Mouse (Mus musculus) gastrocnemius, adult 8-10 months (tissue): Measurements from ENCODE around the gene Nupr1. TPM values are rescaled to one million over a fixed set of nuclear protein-coding genes. Genes with fewer than 3 reads are reported as not detected.
A peak's percentile ranks its signal among the peaks of the same experiment; 100 is the strongest.

Source experiments
- DNase-seq, 2 experiments: peaks; one replicate each; pipeline ENCODE4 v3.0.0; 2022; ENCODE audit warnings: low spot score in 2 of 2
- total RNA-seq, 4 experiments: library from RNA; stranded (reverse); gene quantifications; 2 replicates each; pipeline ENCODE4 v1.2.4; 2022

Gene Nupr1
- 1 to 10 TPM; 3.5 to 6.7 (median 4.7) TPM for total RNA-seq

- DNase-seq = no peak
Measured at GRCm38 (mm10) chr7:126630824-126631518, at the start of gene Nupr1. Nupr1 (minus strand) TSS chr7:126630861.

GRCm38 (mm10) chr7:126679683-126680082 lies 49.0 kb upstream of the Nupr1 start:
- DNase-seq = no peak

DNA sequence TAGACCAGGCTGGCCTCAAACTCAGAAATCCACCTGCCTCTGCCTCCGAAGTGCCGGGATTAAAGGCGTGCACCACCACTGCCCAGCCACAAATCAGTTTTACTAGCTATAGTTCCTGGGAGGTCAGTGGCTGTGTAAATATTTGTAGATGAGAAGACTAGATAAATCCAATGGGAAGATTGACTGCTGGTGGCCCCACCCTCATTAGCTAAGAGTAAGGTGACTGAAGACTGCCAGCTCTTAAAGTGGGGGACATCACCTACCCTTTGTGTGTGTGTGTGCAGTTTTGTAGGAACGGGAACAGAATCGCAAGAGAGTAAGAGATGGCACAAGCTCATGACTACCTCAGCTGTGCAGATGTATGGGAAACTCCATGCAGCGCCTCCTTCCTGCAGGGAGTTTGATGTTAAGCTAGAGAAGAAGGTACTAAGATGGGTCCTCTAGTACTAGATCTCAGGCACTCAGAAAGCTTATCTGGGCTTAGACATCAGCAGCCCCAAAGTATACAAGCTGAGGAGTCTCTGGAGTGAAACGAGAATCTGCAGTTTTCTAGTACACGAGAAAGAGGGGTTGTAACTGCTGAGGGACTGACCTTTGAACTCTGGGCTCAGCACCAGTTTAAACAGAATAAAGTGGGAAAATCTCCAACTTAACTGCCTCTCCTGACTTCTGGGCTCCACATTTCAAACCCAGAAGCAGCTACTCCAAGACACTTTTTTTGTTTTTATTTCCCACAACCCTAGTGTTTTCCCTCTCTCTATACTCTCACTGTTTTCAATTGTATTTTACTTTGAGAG lies 48.1 kb upstream of the Nupr1 start:
- DNase-seq = no peak

GRCm38 (mm10) chr7:126676631-126677220 lies 46.1 kb upstream of the Nupr1 start:
- DNase-seq = no peak

DNA sequence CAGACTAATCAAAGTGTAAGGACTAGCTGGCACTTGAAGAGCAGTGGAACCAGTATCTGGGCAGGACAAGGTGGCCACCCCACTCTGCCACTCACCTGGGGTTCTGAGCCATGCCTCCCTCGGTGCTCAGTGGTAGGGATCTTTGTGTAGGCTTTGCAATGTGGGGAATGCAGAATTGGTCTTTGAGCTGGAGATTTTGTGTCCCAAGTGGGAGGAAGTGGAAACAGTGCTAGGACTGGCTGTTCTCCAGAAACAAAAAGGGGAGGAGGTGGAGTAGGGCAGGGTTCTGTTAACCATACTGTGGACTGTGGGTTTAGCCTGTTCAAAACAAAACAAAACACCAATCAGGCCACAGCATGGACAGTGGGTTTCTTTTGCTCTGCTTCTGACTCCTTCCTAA lies 45.5 kb upstream of the Nupr1 start, which contains the start of gene Sult1a1:
TSS of gene Sult1a1 (minus strand) at position 226 of the 400 bp plus-strand sequence.
- peak in 1 of 2 experiments; percentile 33 for DNase-seq

GRCm38 (mm10) chr7:126675104-126675503 lies 44.4 kb upstream of the Nupr1 start:
- no peak for DNase-seq

- DNase-seq = no peak
Measured at GRCm38 (mm10) chr7:126672111-126672510, 41.5 kb upstream of the Nupr1 start.

- no peak for DNase-seq
Measured at GRCm38 (mm10) chr7:126670152-126670551, 39.5 kb upstream of the Nupr1 start.

- DNase-seq = no peak
Measured at GRCm38 (mm10) chr7:126668452-126668851, 37.8 kb upstream of the Nupr1 start.

- DNase-seq = no peak
Measured at GRCm38 (mm10) chr7:126667495-126668090, 36.9 kb upstream of the Nupr1 start.

DNA sequence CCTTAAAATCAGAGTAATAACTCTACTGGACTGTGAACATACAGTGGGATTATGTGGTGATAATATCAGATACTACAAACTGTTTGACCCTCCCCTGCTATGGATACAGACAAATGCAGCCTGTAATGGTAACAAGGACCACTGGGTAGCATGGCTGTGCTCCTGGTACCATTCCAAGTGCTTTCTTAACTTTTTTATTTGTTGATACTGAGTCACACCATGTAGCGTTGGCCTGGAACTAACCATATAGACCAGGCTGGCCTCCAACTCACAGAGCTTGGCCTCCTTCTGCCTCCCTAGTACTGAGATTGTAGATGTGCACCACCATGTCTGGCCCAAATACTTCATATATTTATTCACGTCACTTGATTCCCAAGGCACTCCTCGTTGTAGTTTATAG lies 34.6 kb upstream of the Nupr1 start:
- peak; percentile 13 to 21 for DNase-seq

DNA sequence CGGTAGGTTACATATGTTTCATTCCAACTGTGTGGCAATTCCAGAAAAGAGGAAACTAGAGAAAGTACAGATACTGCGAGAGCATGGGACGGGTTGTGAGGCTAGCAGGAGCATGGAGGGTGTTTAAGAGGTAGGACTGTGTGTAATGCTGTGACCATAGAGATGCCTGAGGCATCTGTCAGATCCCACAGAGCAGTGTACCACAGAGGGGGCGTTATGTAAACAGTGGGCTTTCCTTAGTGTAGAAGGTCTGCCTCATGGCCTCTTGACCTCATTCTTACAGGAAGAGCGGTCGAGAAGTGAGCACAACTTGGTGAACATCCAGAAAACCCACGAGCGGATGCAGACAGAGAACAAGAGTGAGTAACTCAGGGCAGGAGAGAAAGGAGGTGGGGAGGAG lies 33.0 kb upstream of the Nupr1 start:
- DNase-seq = no peak

DNA sequence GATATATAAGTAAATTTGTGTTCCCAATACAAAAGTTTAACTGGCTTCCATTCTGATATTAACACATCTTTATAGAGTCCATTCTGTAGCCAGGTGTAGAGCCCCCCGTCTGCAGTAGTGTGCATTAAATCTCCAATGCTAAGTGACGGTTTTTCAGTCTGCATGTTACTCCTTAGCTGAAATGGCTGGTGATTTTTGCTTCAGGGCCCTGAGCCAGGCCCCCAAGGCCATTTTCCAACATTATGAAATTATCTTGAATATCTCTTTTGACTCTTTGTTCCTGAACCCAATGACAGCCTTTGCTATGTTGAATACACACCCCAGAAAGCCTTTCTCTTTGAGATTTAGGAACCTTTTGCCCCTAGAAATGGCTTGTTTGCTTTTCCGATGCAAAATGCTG lies 29.1 kb upstream of the Nupr1 start:
- DNase-seq = no peak

DNA sequence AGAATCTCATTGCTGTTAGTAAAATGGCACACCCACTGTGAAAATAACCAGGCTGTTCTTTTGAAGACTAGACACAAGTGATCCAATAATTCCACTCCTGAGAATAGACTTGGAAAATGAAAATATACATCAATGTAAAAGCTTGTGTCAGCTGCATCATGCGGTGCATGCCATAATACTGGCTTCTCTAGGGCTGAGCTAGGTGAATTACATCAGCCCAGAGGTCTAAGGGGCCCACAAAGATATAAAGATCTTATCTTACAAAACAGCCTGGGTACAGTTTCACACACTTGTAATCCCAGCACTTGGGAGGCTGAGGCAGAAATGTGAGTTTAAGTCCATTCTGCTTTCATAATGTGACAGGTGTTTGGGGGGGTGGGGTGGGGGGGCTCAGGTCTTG lies 26.9 kb upstream of the Nupr1 start:
- no peak for DNase-seq

DNA sequence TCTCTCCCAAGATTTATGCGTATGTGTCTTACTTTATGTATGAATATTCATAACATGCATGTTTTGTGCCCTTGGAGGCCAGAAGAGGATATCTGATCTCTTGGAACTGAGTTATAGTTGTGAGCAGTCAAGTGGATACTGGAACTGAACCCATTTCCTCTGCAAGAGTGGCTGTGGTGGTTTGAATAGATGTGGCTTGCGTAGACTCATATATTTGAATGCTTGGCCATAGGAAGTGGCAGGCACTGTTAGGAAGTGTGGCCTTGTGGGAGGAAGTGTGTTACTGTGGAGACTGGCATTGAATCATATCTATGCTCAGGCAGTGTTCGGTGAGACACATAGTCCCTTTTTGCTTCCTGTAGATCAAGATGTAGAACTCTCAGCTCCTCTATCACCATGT lies 25.0 kb upstream of the Nupr1 start:
- no peak for DNase-seq

DNA sequence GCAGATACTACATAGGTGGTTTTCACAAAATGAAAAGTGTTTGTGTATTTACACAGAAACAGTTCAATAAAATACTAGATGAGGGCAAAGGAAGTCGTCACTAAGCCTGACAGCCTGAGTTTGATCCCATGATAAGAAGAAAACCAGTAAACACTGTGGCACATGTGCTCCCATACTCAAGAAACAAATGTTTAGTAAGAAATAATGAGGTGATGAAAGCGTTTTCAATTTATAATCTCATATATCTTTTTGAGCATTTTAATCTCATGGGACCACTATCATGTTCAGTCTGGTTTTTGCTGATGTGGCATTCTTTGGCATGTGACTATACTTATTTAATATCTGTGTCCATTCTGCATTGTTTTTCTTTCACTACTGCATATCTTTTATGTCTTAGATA lies 23.3 kb upstream of the Nupr1 start:
- no peak for DNase-seq

GRCm38 (mm10) chr7:126650852-126651251 lies 20.2 kb upstream of the Nupr1 start:
- no peak for DNase-seq

DNA sequence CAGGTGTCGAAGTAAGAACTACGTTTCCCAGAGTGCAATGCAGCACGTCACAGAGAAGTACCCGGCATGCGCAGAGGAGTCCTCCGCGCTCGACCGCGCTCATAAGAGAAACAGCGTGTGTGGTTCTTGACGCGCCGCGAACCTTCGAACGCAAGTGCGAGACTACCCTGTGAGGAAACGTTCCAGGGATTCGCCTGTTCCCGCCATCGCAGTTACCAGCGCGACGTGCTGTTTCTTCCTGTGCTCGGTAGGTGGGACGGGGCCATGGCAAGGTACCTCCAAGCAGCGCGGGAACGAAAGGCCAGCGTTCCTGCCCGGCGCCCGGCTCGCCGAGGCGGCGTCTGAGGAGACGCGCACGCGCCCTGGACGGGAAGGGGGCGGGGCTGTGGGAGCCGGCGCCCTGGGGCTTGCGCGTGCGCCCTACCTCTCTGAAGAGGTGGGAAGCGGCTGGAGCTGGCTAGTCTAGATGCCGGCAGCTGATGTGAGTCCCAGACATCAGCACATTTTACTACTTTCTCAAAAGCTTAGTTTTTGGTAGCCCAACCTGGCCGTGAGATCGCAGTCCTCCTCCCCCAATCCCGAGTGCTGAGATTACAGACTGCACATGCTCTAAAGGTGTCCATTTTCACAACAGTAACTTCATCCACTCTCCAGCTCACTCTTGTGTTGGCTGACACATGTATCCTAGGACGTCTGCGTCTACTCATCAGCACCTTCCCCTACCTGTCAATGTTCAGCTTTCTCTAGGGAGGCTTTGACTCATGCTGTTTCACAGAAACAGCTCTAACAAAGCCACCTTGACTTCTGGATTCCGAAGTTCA lies 18.8 kb upstream of the Nupr1 start, which contains the start of gene Sgf29:
TSS of gene Sgf29 (plus strand) at position 79 of the 821 bp plus-strand sequence.
- peak; percentile 85 to 87 for DNase-seq

- DNase-seq = no peak
Measured at GRCm38 (mm10) chr7:126648486-126648885, 17.8 kb upstream of the Nupr1 start.

DNA sequence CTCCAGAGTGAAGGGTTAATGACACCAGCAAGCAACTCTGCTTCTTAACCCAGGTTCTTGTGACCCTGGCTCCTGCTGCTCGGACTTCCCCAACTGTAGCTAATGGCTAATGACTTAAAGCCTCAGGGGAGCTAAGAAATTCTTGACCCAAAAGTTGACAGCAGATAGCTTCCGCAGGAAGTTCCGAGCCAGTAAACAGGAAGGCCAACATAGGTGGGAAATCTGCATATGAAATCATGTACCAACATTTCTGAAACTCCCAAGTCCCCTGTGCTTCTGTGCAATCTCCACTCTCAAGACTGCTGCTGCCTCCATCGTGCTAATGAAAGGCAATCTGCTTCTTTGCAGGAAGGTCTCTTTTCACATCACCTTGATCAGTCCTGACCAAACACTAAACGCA lies 15.0 kb upstream of the Nupr1 start:
- DNase-seq = no peak

- no peak for DNase-seq
Measured at GRCm38 (mm10) chr7:126644914-126645313, 14.3 kb upstream of the Nupr1 start.
